Mouse (Mus musculus) ovary, postnatal 14 days (tissue): ENCODE measurements around the gene Phc3.

Experiments
- DNase-seq: peaks from one replicate; pipeline ENCODE4 v3.0.0; 2022; ENCODE audit warnings: low spot score

The Phc3 gene

GRCm38 (mm10) chr3:30976991-30977603 is 7.9 kb upstream of the Phc3 start:
- DNase-seq, result no peak

- DNase-seq, result peak; percentile 59
Observed at GRCm38 (mm10) chr3:30975102-30975754, 6.0 kb upstream of the Phc3 start.

- DNase-seq, result peak; percentile 38
Observed at GRCm38 (mm10) chr3:30968531-30969092, 603 bp downstream of the Phc3 start.

- DNase-seq, result no peak
Observed at GRCm38 (mm10) chr3:30965644-30966043, 3.6 kb downstream of the Phc3 start.

- no peak for DNase-seq
Observed at GRCm38 (mm10) chr3:30964216-30964615, 5.0 kb downstream of the Phc3 start.

GRCm38 (mm10) chr3:30963100-30963499 is 6.1 kb downstream of the Phc3 start:
- no peak for DNase-seq

GRCm38 (mm10) chr3:30959868-30960831 is 9.1 kb downstream of the Phc3 start:
- no peak for DNase-seq

- DNase-seq, result no peak
Observed at GRCm38 (mm10) chr3:30958709-30959108, 10.5 kb downstream of the Phc3 start.

- no peak for DNase-seq
Observed at GRCm38 (mm10) chr3:30956327-30956726, 12.9 kb downstream of the Phc3 start.

GRCm38 (mm10) chr3:30952273-30953070 is 16.7 kb downstream of the Phc3 start:
- DNase-seq, result no peak

GRCm38 (mm10) chr3:30951652-30952051 is 17.6 kb downstream of the Phc3 start:
- DNase-seq, result no peak

GRCm38 (mm10) chr3:30934384-30934783 is 34.8 kb downstream of the Phc3 start:
- no peak for DNase-seq

GRCm38 (mm10) chr3:30929828-30930227 is 39.4 kb downstream of the Phc3 start:
- DNase-seq, result no peak

GRCm38 (mm10) chr3:30927664-30928063 is 41.6 kb downstream of the Phc3 start:
- DNase-seq, result no peak

- DNase-seq, result no peak
Observed at GRCm38 (mm10) chr3:30917160-30917559, 52.1 kb downstream of the Phc3 start.

GRCm38 (mm10) chr3:30904658-30905057 is 64.6 kb downstream of the Phc3 start:
- DNase-seq, result no peak

- DNase-seq, result no peak
Observed at GRCm38 (mm10) chr3:30899407-30899806, 69.8 kb downstream of the Phc3 start.

- DNase-seq, result no peak
Observed at GRCm38 (mm10) chr3:30896721-30897120, 72.5 kb downstream of the Phc3 start.

GRCm38 (mm10) chr3:30889014-30889413 is 80.2 kb downstream of the Phc3 start:
- no peak for DNase-seq

GRCm38 (mm10) chr3:30887449-30887848 is 81.8 kb downstream of the Phc3 start:
- no peak for DNase-seq

- DNase-seq, result no peak
Observed at GRCm38 (mm10) chr3:30876709-30877108, 92.5 kb downstream of the Phc3 start.

- DNase-seq, result no peak
Observed at GRCm38 (mm10) chr3:30869995-30870394, 99.2 kb downstream of the Phc3 start.
